Mouse (Mus musculus): ENCODE results near the gene Nit2. TPM values are rescaled to one million over a fixed set of nuclear protein-coding genes. Genes with fewer than 3 reads are reported as not detected.

Nit2 gene
- total and polyA plus RNA-seq, 3 experiments, result 59.4 to 93.3 (median 71.8) TPM

DNA sequence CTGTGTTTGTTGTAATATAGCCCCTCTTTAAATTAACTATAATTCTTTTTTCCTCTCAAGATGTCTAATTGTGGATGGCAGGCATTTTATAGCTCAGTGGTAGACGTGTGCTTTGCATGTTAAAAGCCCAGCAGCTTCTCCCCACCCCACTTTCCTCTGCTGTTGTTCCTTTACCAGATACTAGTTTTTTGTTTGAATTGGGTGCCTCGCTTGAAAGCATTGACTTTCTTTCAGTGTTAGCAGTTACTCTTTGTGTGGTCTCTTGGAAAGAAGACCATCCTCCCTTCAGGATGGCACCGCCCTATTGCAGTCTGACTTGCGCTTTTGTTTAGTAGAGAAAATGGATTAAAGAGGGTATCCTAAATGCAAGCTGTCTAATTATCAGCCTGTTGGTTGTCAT, 35.6 kb downstream of the Nit2 start:
- no peaks in the 10 kb centered on the region for H3K27me3 ChIP-seq (replicated peaks)
- no peak overlapping the region for H3K27ac ChIP-seq (ENCODE audit: insufficient read depth, low read depth)
- in situ Hi-C loops (cut with MboI; ENCODE audit: low pct_ligation_motif_present, low pct_unique_long_range_greater_than_20kb, low sequenced_read_pairs) (no loop called here), dilution Hi-C loops (cut with MboI; ENCODE audit: extremely low pct_ligation_motif_present, extremely low pct_unique_long_range_greater_than_20kb, low sequenced_read_pairs) (no loop called here)
- H3K4me3 ChIP-seq (replicated peaks in 1 of 3; ENCODE audit: low read depth in 2 of 3, low read length in 2 of 3, poor library complexity in 1 of 3), result no peak overlapping the region
- H3K9ac ChIP-seq (ENCODE audit: insufficient read depth, low read depth), result peak overlapping the region; percentile 40
- H3K9me3 ChIP-seq (replicated peaks; ENCODE audit: low read length), result no peaks in the 10 kb centered on the region
- peak overlapping the region; percentile 100 for H3K4me2 ChIP-seq (ENCODE audit: insufficient read depth, low read depth, poor library complexity, severe bottlenecking)
- H3K79me2 ChIP-seq (replicated peaks; ENCODE audit: control insufficient read depth, extremely low read depth, insufficient read depth, poor library complexity, severe bottlenecking), result peaks cover 80% of the 10 kb centered on the region
- TF ChIP-seq TBP (conservative IDR thresholded peaks at IDR 0.05; ENCODE audit: low read depth, low read length) (no peak), RCOR1 (conservative IDR thresholded peaks at IDR 0.05; ENCODE audit: low read depth, low read length) (no peak)
- H3K36me3 ChIP-seq (replicated peaks in 1 of 2; ENCODE audit: control insufficient read depth in 1 of 2, insufficient read depth in 1 of 2, low read length in 1 of 2), result peaks cover 23 to 76% of the 10 kb centered on the region in 2 experiments
- peaks cover 16 to 56% of the 10 kb centered on the region in 2 experiments; a peak in 3 of 4 replicates for H3K4me1 ChIP-seq (ENCODE audit: control insufficient read depth in 1 of 2, insufficient read depth in 2 of 2)
- DNase-seq (ENCODE audit: extremely low read depth), result no peak

DNA sequence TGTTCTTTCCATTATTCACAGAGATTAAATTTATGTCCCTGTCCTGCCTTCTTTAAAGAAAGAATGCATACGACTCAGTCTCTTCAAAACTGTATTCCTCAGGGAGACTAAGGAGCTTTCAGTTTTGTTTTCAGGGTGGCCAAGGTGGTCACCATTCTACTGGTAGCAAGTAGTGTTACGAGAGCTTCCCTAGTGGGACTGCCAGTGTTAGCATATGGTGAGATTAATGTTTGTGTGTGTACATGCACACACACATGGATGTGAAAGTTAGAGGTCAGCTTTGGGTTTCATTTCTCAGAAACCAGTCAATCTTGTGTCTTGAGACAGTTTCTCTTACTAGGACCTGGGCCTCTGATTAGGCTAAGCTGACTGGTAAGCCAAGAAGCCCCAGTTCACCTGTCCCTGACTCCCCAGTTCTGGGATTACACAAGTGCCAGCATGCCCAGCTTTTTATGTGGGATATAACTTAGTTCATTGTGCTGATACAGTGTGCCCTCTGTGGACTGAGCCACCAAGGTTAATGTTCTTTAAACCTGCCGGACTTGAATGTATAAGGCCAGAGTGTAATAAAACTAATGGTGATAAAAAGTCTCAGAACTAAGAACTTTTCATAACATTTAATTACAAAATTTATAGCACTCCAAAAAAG, 36.3 kb downstream of the Nit2 start:
- Histone ChIP-seq H3K36me3 (replicated peaks in 1 of 2; ENCODE audit: control insufficient read depth in 1 of 2, insufficient read depth in 1 of 2, low read length in 1 of 2) (peaks cover 17 to 73% of the 10 kb centered on the region in 2 experiments), H3K9me3 (replicated peaks; ENCODE audit: low read length) (no peaks in the 10 kb centered on the region), H3K27me3 (replicated peaks) (no peaks in the 10 kb centered on the region), H3K4me1 (ENCODE audit: control insufficient read depth in 1 of 2, insufficient read depth in 2 of 2) (peaks cover 16 to 61% of the 10 kb centered on the region in 2 experiments; a peak in 3 of 4 replicates), H3K4me2 (ENCODE audit: insufficient read depth, low read depth, poor library complexity, severe bottlenecking) (peak overlapping the region; percentile 100), H3K9ac (ENCODE audit: insufficient read depth, low read depth) (peak overlapping the region; percentile 68), H3K79me2 (replicated peaks; ENCODE audit: control insufficient read depth, extremely low read depth, insufficient read depth, poor library complexity, severe bottlenecking) (peaks cover 83% of the 10 kb centered on the region), H3K27ac (ENCODE audit: insufficient read depth, low read depth) (peak overlapping the region; percentile 74), H3K4me3 (replicated peaks in 1 of 3; ENCODE audit: low read depth in 2 of 3, low read length in 2 of 3, poor library complexity in 1 of 3) (peak overlapping the region in 2 of 3 experiments; percentile 20 to 27)
- peak; percentile 67 for DNase-seq (ENCODE audit: extremely low read depth)
- in situ Hi-C loops (cut with MboI; ENCODE audit: low pct_ligation_motif_present, low pct_unique_long_range_greater_than_20kb, low sequenced_read_pairs) (no loop called here), dilution Hi-C loops (cut with MboI; ENCODE audit: extremely low pct_ligation_motif_present, extremely low pct_unique_long_range_greater_than_20kb, low sequenced_read_pairs) (no loop called here)
- TF ChIP-seq MYC (IDR thresholded peaks at IDR 0.05; ENCODE audit: low read depth, low read length), result no peak
- no peak for TF ChIP-seq MXI1 (IDR thresholded peaks at IDR 0.05; ENCODE audit: low read depth, low read length)
- TF ChIP-seq USF2 (conservative IDR thresholded peaks at IDR 0.05; ENCODE audit: low read depth, low read length), result no peak
- no peak for TF ChIP-seq ZKSCAN1 (IDR thresholded peaks at IDR 0.05; ENCODE audit: borderline replicate concordance, low read depth, low read length)
- TF ChIP-seq SIN3A (IDR thresholded peaks at IDR 0.05; ENCODE audit: low read length), result peak; percentile 82; the same call in 1 of the 2 replicates
- no peak for TF ChIP-seq GABPA (IDR thresholded peaks at IDR 0.05; ENCODE audit: insufficient replicate concordance, low read depth, low read length)
- peak; percentile 24; the same call in 1 of the 2 replicates for TF ChIP-seq RCOR1 (conservative IDR thresholded peaks at IDR 0.05; ENCODE audit: low read depth, low read length)
- no peak for TF ChIP-seq NELFE (IDR thresholded peaks at IDR 0.05; ENCODE audit: low read depth, low read length)
- no peak for TF ChIP-seq JUN (IDR thresholded peaks at IDR 0.05; ENCODE audit: insufficient read depth, low read depth, low read length)
- no peak for TF ChIP-seq JUND (conservative IDR thresholded peaks at IDR 0.05; ENCODE audit: low read depth, low read length)
- TF ChIP-seq PAX5 (IDR thresholded peaks at IDR 0.05; ENCODE audit: low read length), result no peak
- TF ChIP-seq ZMIZ1 (IDR thresholded peaks at IDR 0.05; ENCODE audit: low read depth, low read length), result 0 out of 2 replicates have a peak, but pooled peaks have one; percentile 7
- TF ChIP-seq CTCF (conservative IDR thresholded peaks at IDR 0.05 in 1 of 2, IDR thresholded peaks at IDR 0.05 in 1 of 2; ENCODE audit: low read depth in 2 of 2, low read length in 2 of 2), result no peak
- no peak for TF ChIP-seq NRF1 (IDR thresholded peaks at IDR 0.05; ENCODE audit: low read depth, low read length)
- no peak for TF ChIP-seq UBTF (IDR thresholded peaks at IDR 0.05; ENCODE audit: low read depth, low read length)
- peak; percentile 71 for TF ChIP-seq EP300 (IDR thresholded peaks at IDR 0.05; ENCODE audit: low read length)
- TF ChIP-seq BHLHE40 (IDR thresholded peaks at IDR 0.05; ENCODE audit: low read depth, low read length), result peak; percentile 50
- no peak for TF ChIP-seq ZNF384 (IDR thresholded peaks at IDR 0.05; ENCODE audit: low read depth, low read length)
- no peak for TF ChIP-seq CHD2 (IDR thresholded peaks at IDR 0.05; ENCODE audit: low read length)
- TF ChIP-seq ETS1 (conservative IDR thresholded peaks at IDR 0.05; ENCODE audit: low read depth, low read length), result peak; percentile 63; the same call in 1 of the 2 replicates
- no peak for TF ChIP-seq MAX (IDR thresholded peaks at IDR 0.05; ENCODE audit: low read length)
- no peak for TF ChIP-seq E2F4 (IDR thresholded peaks at IDR 0.05; ENCODE audit: insufficient replicate concordance, low read depth, low read length)
- no peak for TF ChIP-seq ZC3H11A (IDR thresholded peaks at IDR 0.05; ENCODE audit: low read depth, low read length)
- 0 out of 2 replicates have a peak, but pooled peaks have one; percentile 27 for TF ChIP-seq TCF12 (IDR thresholded peaks at IDR 0.05; ENCODE audit: low read depth, low read length)
- TF ChIP-seq MAFK (IDR thresholded peaks at IDR 0.05; ENCODE audit: insufficient replicate concordance, low read length), result no peak
- TF ChIP-seq IRF4 (IDR thresholded peaks at IDR 0.05; ENCODE audit: low read depth, low read length), result peak; percentile 85
- TF ChIP-seq USF1 (IDR thresholded peaks at IDR 0.05; ENCODE audit: low read depth, low read length), result no peak
- no peak for TF ChIP-seq ELF1 (IDR thresholded peaks at IDR 0.05; ENCODE audit: low read depth, low read length)
- no peak for TF ChIP-seq POLR2AphosphoS2 (IDR thresholded peaks at IDR 0.05; ENCODE audit: low read depth, low read length)
- 0 out of 2 replicates have a peak, but pooled peaks have one; percentile 25 for TF ChIP-seq POLR2A (IDR thresholded peaks at IDR 0.05; ENCODE audit: low read depth, low read length)
- TF ChIP-seq KAT2A (IDR thresholded peaks at IDR 0.05; ENCODE audit: insufficient replicate concordance, low read length), result no peak

Data from CH12.LX (cell line).